Mouse (Mus musculus) kidney, embryonic 15.5 days (tissue): ENCODE results near the gene Tmprss15. TPM values are rescaled to one million over a fixed set of nuclear protein-coding genes. Genes with fewer than 3 reads are reported as not detected.

Source experiments
- polyA plus RNA-seq: library from polyadenylated mRNA; unstranded; fragments of >200 nt; fragmentation: Nextera tagmentation; extraction: Ambion mirVana; gene quantifications from 2 replicates; pipeline ENCODE4 v1.2.1, GENCODE M21; 2015

The Tmprss15 gene
- polyA plus RNA-seq, 1 experiment from 2014 or later: not detected

Other genes starting within 250 kb of the Tmprss15 start
- gene Chodl, start 160.1 kb downstream of the Tmprss15 start, polyA plus RNA-seq: 2.3 and 3.3 TPM in 2 replicates